Mouse (Mus musculus) spleen, postnatal 4 days (tissue): ENCODE results near the gene Pcnx2.

Experiments
- DNase-seq, 2 experiments: peaks; one replicate each; pipeline ENCODE4 v3.0.0; 2022; ENCODE audit warnings: low spot score in 2 of 2

The Pcnx2 gene

DNA sequence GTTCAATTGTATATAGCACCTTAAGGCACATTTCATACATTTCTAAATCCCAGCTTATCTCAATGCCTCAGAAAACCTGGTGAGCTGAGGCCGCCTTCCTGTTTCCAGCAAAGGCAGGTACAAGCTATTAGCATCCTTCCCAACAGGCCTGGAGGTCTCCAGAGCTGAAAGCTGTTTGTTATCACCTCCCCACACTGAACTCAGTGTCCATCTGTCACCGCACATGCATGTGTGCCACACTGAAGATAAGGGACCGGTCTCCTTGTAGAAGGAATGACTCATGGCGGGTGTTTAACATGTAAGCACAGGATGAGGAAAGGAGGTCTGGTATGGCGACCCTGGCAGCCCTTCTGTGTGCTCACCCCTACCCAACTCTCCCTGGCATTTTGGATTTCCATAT is 186.6 kb downstream of the Pcnx2 start:
- peak in 1 of 2 experiments; percentile 27 for DNase-seq

DNA sequence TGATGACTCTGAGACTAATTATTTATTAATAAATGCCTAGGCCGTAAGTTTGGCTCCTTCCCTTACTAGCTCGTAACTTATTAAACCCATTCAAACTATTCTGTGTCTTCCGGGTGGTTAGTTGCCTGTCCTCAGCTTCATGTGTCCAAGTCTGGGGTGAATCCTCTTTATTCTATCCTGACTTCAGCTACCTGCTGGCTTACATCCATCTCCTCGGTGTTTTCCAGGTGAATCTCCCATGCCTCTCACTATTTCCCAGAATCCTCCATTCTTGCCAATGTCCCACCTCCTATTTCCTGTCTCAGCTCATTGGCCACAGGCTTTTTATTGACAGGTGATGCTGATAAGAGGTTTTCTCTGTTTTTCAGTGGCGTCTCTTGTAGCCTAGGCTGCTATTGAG is 188.9 kb downstream of the Pcnx2 start:
- no peak for DNase-seq

GRCm38 (mm10) chr8:125705816-125706215 is 192.3 kb downstream of the Pcnx2 start:
- no peak for DNase-seq

- no peak for DNase-seq
Observed at GRCm38 (mm10) chr8:125704434-125704833, 193.7 kb downstream of the Pcnx2 start.

GRCm38 (mm10) chr8:125702868-125703473 is 195.1 kb downstream of the Pcnx2 start:
- DNase-seq = no peak
